Mouse (Mus musculus) spleen, adult 10 weeks (tissue): ENCODE results near the gene Bcl6b. TPM values are rescaled to one million over a fixed set of nuclear protein-coding genes. Genes with fewer than 3 reads are reported as not detected.

Experiments
- polyA plus RNA-seq: library from polyadenylated mRNA; stranded (reverse); fragments of 350-450 nt; fragmentation: Illumina TruSeq; extraction: RNeasy Lipid Tissue Mini Kit (QIAGEN cat#74804); gene quantifications from one replicate; pipeline ENCODE4 v1.2.3, GENCODE M21; 2015; ENCODE audit warnings: low replicate concordance; ENCODE audit not compliant: insufficient read depth

The Bcl6b gene
- polyA plus RNA-seq: 6.9 TPM

DNA sequence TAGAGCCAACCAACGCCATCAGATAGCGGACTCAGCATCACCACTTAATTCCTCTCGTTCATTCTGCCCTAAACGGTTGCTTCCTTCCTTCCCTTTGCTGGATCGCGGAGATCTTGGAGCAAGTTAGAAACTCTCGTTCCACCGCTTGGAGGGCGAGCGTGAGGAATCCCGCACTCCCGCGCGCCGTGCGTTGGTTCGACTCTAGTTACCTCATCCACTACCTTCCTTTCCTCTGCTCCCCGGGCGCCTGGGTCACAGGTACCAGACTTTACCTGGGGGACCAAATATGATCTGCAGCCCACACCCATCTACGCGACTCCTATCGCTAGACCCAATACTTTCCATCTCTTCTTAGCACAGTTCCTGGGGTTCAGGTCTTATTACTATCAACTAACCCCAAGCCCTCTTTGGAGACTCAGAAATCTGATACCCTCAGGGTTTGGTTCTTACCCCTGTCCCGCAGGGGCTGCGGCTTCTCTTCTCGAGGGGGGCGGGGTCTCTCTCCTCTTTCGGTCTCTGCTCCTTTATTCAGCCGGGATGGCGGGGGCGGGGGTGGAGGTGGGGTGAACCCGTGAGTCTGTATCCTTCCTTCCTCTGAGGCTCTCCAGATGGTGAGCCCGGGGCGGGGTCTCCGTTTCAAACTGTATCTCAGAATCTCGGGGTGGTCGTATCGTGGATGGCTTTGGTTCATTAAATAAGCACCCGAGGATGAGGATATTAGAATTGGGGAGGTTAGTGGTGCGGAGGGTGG is at the start of gene Bcl6b:
Gene Bcl6b (minus strand): TSS at position 539 of the 751 bp plus-strand sequence.

GRCm38 (mm10) chr11:70254931-70255531 is 25.4 kb upstream of the Bcl6b start, which contains the start of gene Alox12:
Gene Alox12, minus strand, starts transcription at chr11:70255353.

GRCm38 (mm10) chr11:70239541-70240279 is 10.1 kb upstream of the Bcl6b start, which contains the start of the genes Gm21988 and Rnasek:
Gene Gm21988, minus strand, starts transcription at chr11:70239830.
Gene Rnasek, minus strand, starts transcription at chr11:70239842.

DNA sequence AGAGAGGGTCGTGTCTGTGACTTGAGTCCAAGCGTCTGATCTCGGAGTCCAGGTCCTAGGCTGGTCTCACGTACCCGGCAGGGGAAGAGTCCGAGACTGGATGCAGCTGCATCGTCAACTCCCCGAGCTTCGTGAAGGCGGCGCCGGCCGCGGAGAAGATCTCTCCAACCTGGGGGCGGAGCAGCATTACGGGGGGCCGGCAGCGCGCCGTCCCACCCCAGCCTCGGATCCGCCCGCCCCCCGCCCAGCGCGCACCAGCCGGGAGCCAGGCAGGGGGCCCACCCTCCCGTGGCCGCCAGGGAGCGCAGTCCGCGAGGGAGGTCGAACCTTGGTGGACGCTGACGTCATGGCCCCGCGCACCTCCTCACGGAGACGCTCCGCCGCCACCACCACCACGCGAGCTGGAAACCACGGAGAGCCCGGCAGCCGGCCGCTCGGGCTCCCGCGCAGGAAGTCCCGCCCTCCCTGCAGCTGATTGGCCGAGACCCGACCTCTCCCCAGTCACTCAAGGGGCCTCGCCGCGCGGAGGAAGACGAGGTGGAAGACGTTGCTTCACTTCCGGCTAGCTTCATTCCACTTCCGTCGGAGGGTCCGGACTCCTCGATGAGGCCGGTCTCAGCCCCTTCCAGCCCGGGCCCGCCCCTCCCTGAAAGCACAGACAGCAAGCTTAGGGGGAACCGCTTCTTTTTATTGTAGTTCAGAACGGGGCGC is 8.0 kb upstream of the Bcl6b start, which contains the start of gene 0610010K14Rik:
Gene 0610010K14Rik (minus strand): TSS at position 458 of the 711 bp plus-strand sequence.

GRCm38 (mm10) chr11:70220731-70221602 is 8.6 kb downstream of the Bcl6b start, which contains the start of gene Slc16a13:
Gene Slc16a13, minus strand, starts transcription at chr11:70221064.

GRCm38 (mm10) chr11:70212423-70212822 is 17.2 kb downstream of the Bcl6b start, which contains the start of gene Slc16a11:
Gene Slc16a11, plus strand, starts transcription at chr11:70212752.

Other genes starting within 250 kb of the Bcl6b start
- gene Ctdnep1, start 248.6 kb downstream of the Bcl6b start, polyA plus RNA-seq: 106 TPM
- 46.5 TPM for gene Elp5, start 247.3 kb downstream of the Bcl6b start, polyA plus RNA-seq
- gene Gabarap, start 238.7 kb downstream of the Bcl6b start, polyA plus RNA-seq: 492 TPM
- gene Phf23, start 234.0 kb downstream of the Bcl6b start, polyA plus RNA-seq: 67.0 TPM
- gene Dvl2, start 229.2 kb downstream of the Bcl6b start, polyA plus RNA-seq: 9.8 TPM
- gene Acadvl, start 214.4 kb downstream of the Bcl6b start, polyA plus RNA-seq: 41.9 TPM
- 9.5 TPM for gene Dlg4, start 212.9 kb downstream of the Bcl6b start, polyA plus RNA-seq
- not detected for gene Asgr1, start 175.7 kb downstream of the Bcl6b start, polyA plus RNA-seq
- gene Asgr2, start 137.2 kb downstream of the Bcl6b start, polyA plus RNA-seq: 0.68 TPM
- gene Mgl2, start 99.5 kb downstream of the Bcl6b start, polyA plus RNA-seq: 2.1 TPM
- 10.4 TPM for gene Clec10a, start 73.6 kb downstream of the Bcl6b start, polyA plus RNA-seq
- gene Slc16a11, start 17.0 kb downstream of the Bcl6b start, polyA plus RNA-seq: not detected
- gene Slc16a13, start 8.7 kb downstream of the Bcl6b start, polyA plus RNA-seq: 4.4 TPM
- gene 0610010K14Rik, start 8.1 kb upstream of the Bcl6b start, polyA plus RNA-seq: 38.9 TPM
- 2.0 TPM for gene Gm21988, start 10.0 kb upstream of the Bcl6b start, polyA plus RNA-seq
- 43.9 TPM for gene Rnasek, start 10.0 kb upstream of the Bcl6b start, polyA plus RNA-seq
- gene Alox12, start 25.6 kb upstream of the Bcl6b start, polyA plus RNA-seq: 8.8 TPM
- not detected for gene Alox12e, start 92.8 kb upstream of the Bcl6b start, polyA plus RNA-seq
- gene Alox15, start 122.2 kb upstream of the Bcl6b start, polyA plus RNA-seq: 0.58 TPM
- 11.0 TPM for gene Pelp1, start 180.2 kb upstream of the Bcl6b start, polyA plus RNA-seq
- gene Arrb2, start 202.8 kb upstream of the Bcl6b start, polyA plus RNA-seq: 94.8 TPM
- gene Med11, start 222.1 kb upstream of the Bcl6b start, polyA plus RNA-seq: 40.8 TPM
- gene Zmynd15, start 229.6 kb upstream of the Bcl6b start, polyA plus RNA-seq: 4.9 TPM
- 36.3 TPM for gene Cxcl16, start 230.2 kb upstream of the Bcl6b start, polyA plus RNA-seq